Mouse (Mus musculus) forebrain, postnatal 0 days (tissue): Measurements from ENCODE around the gene Haus2. TPM values are rescaled to one million over a fixed set of nuclear protein-coding genes. Genes with fewer than 3 reads are reported as not detected.
A peak's percentile ranks its signal among the peaks of the same experiment; 100 is the strongest.

Experiments
- ATAC-seq: fragments of 200-750 bp; cut with Nextera tagmentation; 2 replicates; pipeline ENCODE4 v1.8.0; 2017; ENCODE audit warnings: mild to moderate bottlenecking, moderate library complexity
- DNase-seq: peaks from one replicate; pipeline ENCODE4 v3.0.0-alpha.2; 2015
- H3K27ac ChIP-seq: fragments of 300-500 bp; sonication (generic); 2 replicates; pipeline ENCODE4 v1.5.1; 2014; ENCODE audit warnings: low read depth, mild to moderate bottlenecking, antibody characterized with exemption, low read length, moderate library complexity, mixed read lengths
- H3K27me3 ChIP-seq: fragments of 300-500 bp; sonication (generic); 2 replicates; pipeline ENCODE4 v1.6.1; 2014; ENCODE audit warnings: mild to moderate bottlenecking, low read length, mixed read lengths; ENCODE audit not compliant: insufficient read depth
- H3K36me3 ChIP-seq: fragments of 300-500 bp; sonication (generic); 2 replicates; pipeline ENCODE4 v1.6.1; 2014; ENCODE audit warnings: mild to moderate bottlenecking, moderate library complexity; ENCODE audit not compliant: insufficient read depth
- H3K4me1 ChIP-seq: fragments of 300-500 bp; sonication (generic); 2 replicates; pipeline ENCODE4 v1.6.1; 2014; ENCODE audit warnings: antibody characterized with exemption; ENCODE audit not compliant: insufficient read depth
- H3K4me2 ChIP-seq: fragments of 300-500 bp; sonication (generic); 2 replicates; pipeline ENCODE4 v1.6.1; 2014; ENCODE audit warnings: low read depth, mild to moderate bottlenecking, moderate library complexity
- H3K4me3 ChIP-seq: fragments of 300-500 bp; sonication (generic); 2 replicates; pipeline ENCODE4 v1.5.1; 2014; ENCODE audit warnings: low read depth, low read length, mixed read lengths
- H3K9ac ChIP-seq: fragments of 300-500 bp; sonication (generic); 2 replicates; pipeline ENCODE4 v1.6.1; 2014; ENCODE audit warnings: mild to moderate bottlenecking
- H3K9me3 ChIP-seq: fragments of 300-500 bp; sonication (generic); 2 replicates; pipeline ENCODE4 v1.6.1; 2016; ENCODE audit warnings: low read length
- CTCF ChIP-seq: sonication (generic); IDR thresholded peaks from 2 replicates; pipeline ENCODE4 v1.5.1; 2016; ENCODE audit warnings: antibody characterized with exemption, control low read depth, low read depth
- WGBS: fragments of 180-500 bp; shearing (Covaris S2); extraction: QIAGEN DNeasy Blood & Tissue Kit; methylation state at CpG from one replicate; pipeline ENCODE4 v1.1.7; 2014; 5-methylcytosine and 5-hydroxymethylcytosine counted together
- polyA plus RNA-seq: library from polyadenylated mRNA; unstranded; fragments of >200 nt; fragmentation: Nextera tagmentation; extraction: Ambion mirVana; gene quantifications from 2 replicates; pipeline ENCODE4 v1.2.1, GENCODE M21; 2015
- total RNA-seq: library from RNA; depleted of rRNA; stranded (reverse); fragments of >200 nt; gene quantifications from 2 replicates; pipeline ENCODE4 v1.2.3, GENCODE M21; 2014; rRNA removed

The Haus2 gene
- total and polyA plus RNA-seq, 2 experiments from 2014 or later: 30.6 to 36.8 TPM

DNA sequence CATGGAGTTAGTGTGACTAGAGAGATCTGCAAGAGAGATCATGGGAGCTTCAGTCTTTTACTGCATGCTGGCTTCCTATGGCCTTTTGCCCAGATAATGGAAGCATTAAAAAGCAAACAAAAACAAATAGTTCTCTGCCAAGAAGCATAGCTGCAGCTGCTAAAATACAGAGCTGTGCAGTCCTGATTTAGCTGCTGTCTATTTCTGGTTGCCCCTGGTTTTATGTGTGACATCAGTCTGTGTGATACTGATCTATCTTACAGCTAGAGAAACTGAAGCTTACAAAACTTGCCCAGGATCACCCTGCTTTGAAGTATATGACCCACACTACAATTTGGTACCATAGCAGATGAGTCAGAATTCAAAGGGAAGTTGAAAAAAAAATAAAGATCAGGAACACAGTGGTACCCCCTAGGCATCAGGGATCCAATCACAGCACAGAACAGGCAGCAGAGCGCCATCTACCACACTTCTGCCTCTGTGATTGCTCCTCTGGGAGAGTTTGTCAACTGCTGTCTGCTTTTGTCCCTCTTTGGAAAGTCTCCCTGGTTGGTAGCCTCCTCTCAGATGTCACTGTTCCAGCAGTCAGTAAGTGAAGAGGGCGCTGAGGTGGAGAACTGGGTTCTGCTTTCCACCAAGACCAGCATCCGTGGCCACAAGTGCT lies 54.4 kb downstream of the Haus2 start:
- no peak overlapping the region for H3K4me3 ChIP-seq
- peak; percentile 17 for DNase-seq
- H3K9ac ChIP-seq: no peak overlapping the region
- WGBS: 72% methylated on average over 3 of the region's 3 CpGs
- no peak overlapping the region for H3K27ac ChIP-seq
- H3K36me3 ChIP-seq: no peaks in the 10 kb centered on the region
- ATAC-seq: peak; percentile 29; the same call in 1 of the 2 replicates
- no peak for TF ChIP-seq CTCF
- H3K9me3 ChIP-seq: no peaks in the 10 kb centered on the region
- H3K4me1 ChIP-seq: no peaks in the 10 kb centered on the region
- H3K27me3 ChIP-seq: no peaks in the 10 kb centered on the region
- no peak overlapping the region for H3K4me2 ChIP-seq

DNA sequence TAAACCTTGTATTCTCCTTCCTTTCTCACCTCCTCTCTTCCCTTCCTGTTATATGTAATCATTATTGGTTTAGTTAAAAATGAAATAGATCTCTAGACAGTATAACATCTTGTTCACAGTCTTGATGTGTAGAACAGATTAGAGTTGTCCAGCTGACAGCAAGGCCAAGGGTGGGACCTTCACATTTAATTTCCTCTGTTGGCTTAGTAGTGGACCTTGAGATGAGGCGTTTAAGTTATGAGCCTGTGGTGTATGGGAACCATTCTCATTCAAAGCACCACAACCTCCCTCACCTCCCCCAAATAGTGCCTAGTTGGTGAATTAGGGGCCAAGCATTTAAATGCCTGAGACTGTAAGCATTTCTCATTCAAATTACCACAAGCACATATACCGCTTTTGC lies 58.3 kb downstream of the Haus2 start:
- H3K4me1 ChIP-seq: no peaks in the 10 kb centered on the region
- no peak for ATAC-seq
- H3K9me3 ChIP-seq: no peaks in the 10 kb centered on the region
- no peak overlapping the region for H3K4me3 ChIP-seq
- WGBS: 79% methylated on average over 2 of the region's 2 CpGs
- H3K4me2 ChIP-seq: no peak overlapping the region
- H3K27me3 ChIP-seq: no peaks in the 10 kb centered on the region
- no peak overlapping the region for H3K9ac ChIP-seq
- no peak for DNase-seq
- no peaks in the 10 kb centered on the region for H3K36me3 ChIP-seq
- no peak overlapping the region for H3K27ac ChIP-seq
- no peak for TF ChIP-seq CTCF

DNA sequence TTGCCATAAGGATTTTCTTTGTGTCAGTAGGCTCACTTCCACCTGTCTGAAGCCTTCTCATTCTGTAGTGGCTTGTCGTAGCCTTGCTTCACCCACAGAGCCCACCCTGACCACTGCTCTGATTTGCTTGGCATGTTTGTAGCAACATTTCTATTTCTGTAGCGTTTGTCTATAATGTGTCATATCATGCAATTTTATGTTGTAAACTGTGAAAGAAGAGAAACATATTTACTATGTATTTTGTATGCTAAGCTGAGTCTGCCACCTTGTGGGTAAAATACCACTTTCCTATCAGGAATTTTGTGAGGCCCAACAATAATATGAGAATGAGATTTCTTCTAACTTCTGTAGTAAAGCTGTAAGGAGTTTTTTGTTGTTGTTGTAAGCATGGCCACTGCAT lies 61.1 kb downstream of the Haus2 start:
- ATAC-seq (peak; percentile 27; the same call in 1 of the 2 replicates), DNase-seq (peak; percentile 51)
- WGBS: 61% methylated on average over 2 of the region's 2 CpGs
- no peaks in the 10 kb centered on the region for H3K4me1 ChIP-seq
- H3K9me3 ChIP-seq: no peaks in the 10 kb centered on the region
- H3K4me3 ChIP-seq: no peak overlapping the region
- no peak overlapping the region for H3K4me2 ChIP-seq
- H3K27ac ChIP-seq: no peak overlapping the region
- H3K9ac ChIP-seq: no peak overlapping the region
- no peaks in the 10 kb centered on the region for H3K27me3 ChIP-seq
- no peaks in the 10 kb centered on the region for H3K36me3 ChIP-seq
- TF ChIP-seq CTCF: peak; percentile 67

Other genes starting within 250 kb of the Haus2 start
- gene Ganc, start 205.5 kb upstream of the Haus2 start, total RNA-seq: 5.8 and 7.7 TPM in 2 replicates
- 5.2 and 6.9 TPM in 2 replicates for gene Ganc, start 205.5 kb upstream of the Haus2 start, polyA plus RNA-seq
- gene Tmem87a, start 205.3 kb upstream of the Haus2 start, total RNA-seq: 35.5 and 44.5 TPM in 2 replicates
- 5.4 and 6.5 TPM in 2 replicates for gene Tmem87a, start 205.3 kb upstream of the Haus2 start, polyA plus RNA-seq
- 0.62 and 1.8 TPM in 2 replicates for gene Capn3, start 153.4 kb upstream of the Haus2 start, total RNA-seq
- 0.82 and 1.7 TPM in 2 replicates for gene Capn3, start 153.4 kb upstream of the Haus2 start, polyA plus RNA-seq
- 59.6 and 70.5 TPM in 2 replicates for gene Zfp106, start 45.5 kb upstream of the Haus2 start, total RNA-seq
- 26.7 and 40.4 TPM in 2 replicates for gene Zfp106, start 45.5 kb upstream of the Haus2 start, polyA plus RNA-seq
- gene Snap23, start 41.7 kb upstream of the Haus2 start, total RNA-seq: 16.5 and 23.1 TPM in 2 replicates
- 7.1 and 8.9 TPM in 2 replicates for gene Snap23, start 41.7 kb upstream of the Haus2 start, polyA plus RNA-seq
- gene Lrrc57, start 137 bp downstream of the Haus2 start, total RNA-seq: 38.2 and 38.5 TPM in 2 replicates
- gene Lrrc57, start 137 bp downstream of the Haus2 start, polyA plus RNA-seq: 23.2 and 26.1 TPM in 2 replicates
- gene Stard9, start 19.7 kb downstream of the Haus2 start, total RNA-seq: 8.5 and 11.8 TPM in 2 replicates
- gene Stard9, start 19.7 kb downstream of the Haus2 start, polyA plus RNA-seq: 0.92 and 1.8 TPM in 2 replicates
- 26.7 and 29.8 TPM in 2 replicates for gene Cdan1, start 240.7 kb downstream of the Haus2 start, total RNA-seq
- 2.9 and 4.3 TPM in 2 replicates for gene Cdan1, start 240.7 kb downstream of the Haus2 start, polyA plus RNA-seq
- gene Ttbk2, start 241.2 kb downstream of the Haus2 start, total RNA-seq: 48.3 and 59.1 TPM in 2 replicates
- 4.4 and 7.4 TPM in 2 replicates for gene Ttbk2, start 241.2 kb downstream of the Haus2 start, polyA plus RNA-seq